Mouse (Mus musculus): ENCODE measurements around the gene Hc. TPM values are rescaled to one million over a fixed set of nuclear protein-coding genes. Genes with fewer than 3 reads are reported as not detected.
A peak's percentile ranks its signal among the peaks of the same experiment; 100 is the strongest.

Hc gene
- not detected for total RNA-seq (2021)
- 0.06 and 0.26 TPM in 2 replicates for polyA plus RNA-seq (2012; rRNA removed)
- long read RNA-seq = 0 reads

DNA sequence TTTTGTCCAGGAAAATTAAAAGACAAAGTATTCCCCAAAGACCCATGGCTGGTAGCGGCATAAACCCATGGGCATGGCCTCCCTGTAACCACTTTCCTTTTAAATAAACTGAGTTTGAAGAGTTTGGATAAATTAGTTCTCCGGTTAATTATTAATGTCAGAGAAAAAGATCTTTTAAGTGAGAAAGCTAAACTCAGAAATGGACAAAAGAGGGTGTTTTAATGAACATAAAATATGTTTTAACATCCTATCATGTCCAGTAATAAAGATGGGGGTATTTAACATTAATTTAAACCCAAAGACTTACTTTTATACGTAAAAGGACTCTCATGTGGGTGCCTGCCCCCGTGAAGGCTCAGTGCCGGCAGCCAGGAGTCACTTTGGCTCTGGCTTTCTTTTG lies at the start of gene Hc:
Gene Hc, minus strand, starts transcription at position 101 of the 400 bp plus-strand sequence.
- Histone ChIP-seq H3K79me2 (replicated peaks; ENCODE audit: control insufficient read depth, insufficient read depth, low read length) (no peaks in the 10 kb centered on the region), H3K27ac (no peak within 1 kb of the TSS), H3K4me3 (no peak within 1 kb of the TSS), H3K36me3 (ENCODE audit: control insufficient read depth, insufficient read depth, low read length) (no peaks in the 10 kb centered on the region), H3K9ac (ENCODE audit: low read depth, low read length) (no peak within 1 kb of the TSS), H3K27me3 (ENCODE audit: control insufficient read depth, insufficient read depth, low read length) (no peaks in the 10 kb centered on the region), H3K4me1 (ENCODE audit: control insufficient read depth, insufficient read depth, low read length) (no peaks in the 10 kb centered on the region)
- DNase-seq = no peak
- intact Hi-C loops (cut with DNase I) = no loop called here
- WGBS = 87% methylated on average over 5 of the region's 5 CpGs
- TF ChIP-seq CTCF (IDR thresholded peaks at IDR 0.05) = no peak
- no peak for TF ChIP-seq POLR2A (IDR thresholded peaks at IDR 0.05; ENCODE audit: insufficient read depth, low read depth, low read length)
- no peak for TF ChIP-seq EP300 (IDR thresholded peaks at IDR 0.05; ENCODE audit: insufficient read depth, low read depth, low read length)

DNA sequence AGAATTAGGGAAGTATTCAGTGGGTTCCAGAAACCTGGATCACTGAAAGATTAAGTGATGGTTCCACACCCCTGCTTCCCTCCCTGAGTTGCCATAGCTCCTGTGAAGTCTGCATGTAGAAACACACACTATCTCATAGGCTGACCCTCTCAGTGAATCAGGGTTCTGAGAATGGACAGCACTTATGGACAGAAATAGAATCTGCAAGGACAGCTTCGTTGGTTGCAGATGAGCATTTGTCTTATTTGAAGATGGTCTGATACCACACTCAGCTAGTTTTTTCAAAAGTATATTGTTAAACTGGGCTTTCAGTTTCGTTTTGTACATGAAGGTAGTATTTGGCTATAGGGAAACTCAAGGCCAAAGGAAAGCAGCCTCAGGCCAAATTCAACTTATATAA lies 49.3 kb upstream of the Hc start:
- H3K27ac ChIP-seq = no peak overlapping the region
- WGBS = 53% methylated on average over 2 of the region's 2 CpGs
- H3K9ac ChIP-seq (ENCODE audit: low read depth, low read length) = no peak overlapping the region
- no peak for DNase-seq
- TF ChIP-seq POLR2A (IDR thresholded peaks at IDR 0.05; ENCODE audit: insufficient read depth, low read depth, low read length) = no peak
- no peak for TF ChIP-seq EP300 (IDR thresholded peaks at IDR 0.05; ENCODE audit: insufficient read depth, low read depth, low read length)
- no peak for TF ChIP-seq CTCF (IDR thresholded peaks at IDR 0.05)
- H3K36me3 ChIP-seq (ENCODE audit: control insufficient read depth, insufficient read depth, low read length) = no peaks in the 10 kb centered on the region
- no peaks in the 10 kb centered on the region for H3K27me3 ChIP-seq (ENCODE audit: control insufficient read depth, insufficient read depth, low read length)
- intact Hi-C loops (cut with DNase I) = no loop called here
- no peaks in the 10 kb centered on the region for H3K79me2 ChIP-seq (replicated peaks; ENCODE audit: control insufficient read depth, insufficient read depth, low read length)
- no peak overlapping the region for H3K4me3 ChIP-seq
- H3K4me1 ChIP-seq (ENCODE audit: control insufficient read depth, insufficient read depth, low read length) = peaks cover 2% of the 10 kb centered on the region

DNA sequence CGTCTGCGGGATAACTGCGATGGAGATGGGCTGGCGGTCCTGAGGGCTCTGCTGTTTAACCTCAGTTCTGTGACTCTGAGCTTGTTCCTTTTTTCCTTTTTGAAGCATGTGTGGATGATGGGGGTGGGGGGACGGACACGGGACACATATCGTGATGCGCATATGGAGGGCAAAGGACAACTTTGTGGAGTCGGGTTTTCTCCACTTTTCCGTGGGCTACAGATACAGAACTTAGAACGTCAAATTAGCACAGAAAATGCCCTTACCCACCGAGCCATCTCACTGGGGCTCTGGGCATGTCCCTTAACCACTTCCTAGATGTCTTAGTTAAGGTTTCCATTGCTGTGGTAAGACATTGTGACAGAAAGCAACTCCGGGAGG lies 48.7 kb upstream of the Hc start:
- H3K36me3 ChIP-seq (ENCODE audit: control insufficient read depth, insufficient read depth, low read length) = no peaks in the 10 kb centered on the region
- under 1% methylated on average over 13 of the region's 13 CpGs for WGBS
- no peaks in the 10 kb centered on the region for H3K27me3 ChIP-seq (ENCODE audit: control insufficient read depth, insufficient read depth, low read length)
- no peaks in the 10 kb centered on the region for H3K79me2 ChIP-seq (replicated peaks; ENCODE audit: control insufficient read depth, insufficient read depth, low read length)
- peak overlapping the region; percentile 92 for H3K27ac ChIP-seq
- no peak for TF ChIP-seq POLR2A (IDR thresholded peaks at IDR 0.05; ENCODE audit: insufficient read depth, low read depth, low read length)
- H3K9ac ChIP-seq (ENCODE audit: low read depth, low read length) = peak overlapping the region; percentile 92
- H3K4me1 ChIP-seq (ENCODE audit: control insufficient read depth, insufficient read depth, low read length) = peaks cover 2% of the 10 kb centered on the region
- intact Hi-C loops (cut with DNase I) = loop anchor here (1.0 to 2.0 kb wide), 2 partner anchors 22 to 65 kb away; no protein-coding TSS in a partner anchor
- peak overlapping the region; percentile 65 for H3K4me3 ChIP-seq
- DNase-seq = no peak

DNA sequence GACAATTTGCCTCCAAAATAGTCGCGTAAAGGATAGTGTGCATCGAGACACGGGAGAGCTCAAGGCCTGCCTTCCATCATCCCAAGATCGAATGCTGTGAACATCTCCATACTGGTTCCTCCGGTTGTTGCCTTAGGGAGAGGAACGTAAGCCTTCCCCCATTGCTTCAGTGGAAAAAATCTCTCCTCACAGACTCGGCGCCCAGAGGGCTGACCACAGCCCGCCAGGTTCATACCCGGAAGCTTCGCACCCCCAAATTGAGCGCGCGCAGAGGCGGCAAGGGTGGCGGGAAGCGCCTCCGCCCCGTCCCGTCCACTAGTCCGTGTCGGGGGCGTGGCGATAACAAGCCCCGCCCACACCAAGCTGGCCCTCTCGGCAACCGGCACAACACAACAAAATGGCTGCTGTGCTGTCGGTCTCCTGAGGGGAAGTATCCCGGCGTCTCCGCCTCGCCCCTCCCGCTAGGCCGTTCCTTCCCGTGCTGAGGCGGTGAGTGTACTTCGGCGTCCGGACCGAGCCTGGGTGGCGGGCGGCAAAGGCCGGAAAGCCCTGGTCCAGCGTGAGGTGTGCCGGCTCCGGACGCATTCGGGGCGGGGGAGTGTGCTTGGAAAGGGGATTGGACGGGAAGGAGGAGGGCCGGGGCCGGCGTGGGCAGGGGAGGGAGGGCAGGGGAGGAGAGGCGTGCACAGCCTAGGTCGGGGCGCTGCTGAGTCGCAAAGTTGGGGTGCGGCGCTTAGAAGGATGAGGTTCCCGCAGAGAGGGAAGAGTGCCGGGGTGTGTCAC lies 48.1 kb upstream of the Hc start, which contains the start of gene Cntrl:
Gene Cntrl, plus strand, starts transcription at position 352 of the 783 bp plus-strand sequence.
- Histone ChIP-seq H3K4me1 (ENCODE audit: control insufficient read depth, insufficient read depth, low read length) (peaks cover 2% of the 10 kb centered on the region), H3K9ac (ENCODE audit: low read depth, low read length) (peak within 1 kb of the TSS; percentile 92), H3K4me3 (peak within 1 kb of the TSS; percentile 65), H3K79me2 (replicated peaks; ENCODE audit: control insufficient read depth, insufficient read depth, low read length) (no peaks in the 10 kb centered on the region), H3K36me3 (ENCODE audit: control insufficient read depth, insufficient read depth, low read length) (no peaks in the 10 kb centered on the region), H3K27me3 (ENCODE audit: control insufficient read depth, insufficient read depth, low read length) (no peaks in the 10 kb centered on the region), H3K27ac (peak within 1 kb of the TSS; percentile 92)
- intact Hi-C loops (cut with DNase I) = loop anchor here (1.0 to 2.0 kb wide), 2 partner anchors 23 to 65 kb away; no protein-coding TSS in a partner anchor
- peak; percentile 97 to 98 for DNase-seq
- under 1% methylated on average over 62 of the region's 62 CpGs for WGBS
- TF ChIP-seq CTCF (IDR thresholded peaks at IDR 0.05) (no peak), EP300 (IDR thresholded peaks at IDR 0.05; ENCODE audit: insufficient read depth, low read depth, low read length) (no peak), POLR2A (IDR thresholded peaks at IDR 0.05; ENCODE audit: insufficient read depth, low read depth, low read length) (peak; percentile 69)

DNA sequence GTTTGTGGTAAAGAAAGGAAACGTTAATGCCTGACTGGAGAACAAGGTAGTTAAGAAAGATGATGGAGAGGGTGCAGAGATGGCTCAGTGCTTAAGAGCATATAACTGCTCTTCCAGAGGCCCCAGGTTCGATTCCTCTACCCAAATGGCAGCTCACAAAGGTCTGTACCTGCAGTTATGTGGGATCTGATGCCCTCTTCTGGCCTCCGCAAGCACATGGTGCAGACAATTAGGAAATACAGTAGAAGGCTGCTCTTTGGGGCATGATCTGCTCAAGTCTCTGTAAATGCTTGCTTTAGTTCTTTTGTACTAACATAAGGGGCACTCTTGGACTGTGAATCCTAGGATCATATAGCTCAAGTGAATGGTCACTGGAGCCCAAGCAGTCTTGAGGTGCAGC lies 47.5 kb upstream of the Hc start:
- DNase-seq = no peak
- intact Hi-C loops (cut with DNase I) = loop anchor here (1.0 to 2.0 kb wide), 2 partner anchors 24 to 64 kb away; no protein-coding TSS in a partner anchor
- H3K79me2 ChIP-seq (replicated peaks; ENCODE audit: control insufficient read depth, insufficient read depth, low read length) = no peaks in the 10 kb centered on the region
- peak overlapping the region; percentile 65 for H3K4me3 ChIP-seq
- peaks cover 2% of the 10 kb centered on the region for H3K4me1 ChIP-seq (ENCODE audit: control insufficient read depth, insufficient read depth, low read length)
- H3K27me3 ChIP-seq (ENCODE audit: control insufficient read depth, insufficient read depth, low read length) = no peaks in the 10 kb centered on the region
- H3K27ac ChIP-seq = peak overlapping the region; percentile 92
- peak overlapping the region; percentile 92 for H3K9ac ChIP-seq (ENCODE audit: low read depth, low read length)
- no peaks in the 10 kb centered on the region for H3K36me3 ChIP-seq (ENCODE audit: control insufficient read depth, insufficient read depth, low read length)
- TF ChIP-seq POLR2A (IDR thresholded peaks at IDR 0.05; ENCODE audit: insufficient read depth, low read depth, low read length) (no peak), EP300 (IDR thresholded peaks at IDR 0.05; ENCODE audit: insufficient read depth, low read depth, low read length) (0 out of 2 replicates have a peak, but pooled peaks have one; percentile 4), CTCF (IDR thresholded peaks at IDR 0.05) (peak; percentile 65)
- 30% methylated on average over 3 of the region's 3 CpGs for whole genome bisulfite sequencing
